Comparison of ENCODE assay signal across 21 mouse cellular contexts in genomic region chr11:55126663-55127062, GRCm38 (mm10). TPM values are rescaled to one million over a fixed set of nuclear protein-coding genes. Genes with fewer than 3 reads are reported as not detected.
"Had no signal": no experiment of that assay in that cellular context is flagged by ENCODE, and none has a peak within 500 bp of the region (broad histone marks: within the 10 kb centered on the region; RNA-seq: fewer than 3 reads in every experiment).

No protein-coding gene starts in this region.

- H3K4me3 ChIP-seq: liver, embryonic 15.5 days; lung, embryonic 15.5 days; midbrain, embryonic 13.5 days; midbrain, embryonic 15.5 days; neural tube, embryonic 12.5 days; stomach, embryonic 15.5 days had no signal

- H3K9me3 ChIP-seq: liver, embryonic 15.5 days; lung, embryonic 15.5 days; midbrain, embryonic 13.5 days; midbrain, embryonic 15.5 days; neural tube, embryonic 12.5 days; stomach, embryonic 15.5 days had no signal

- H3K4me1 ChIP-seq: lung, embryonic 15.5 days; midbrain, embryonic 13.5 days; midbrain, embryonic 15.5 days; neural tube, embryonic 12.5 days; stomach, embryonic 15.5 days had no signal

- ATAC-seq: lung, postnatal 0 days; midbrain, embryonic 13.5 days; midbrain, embryonic 15.5 days had no signal

- DNase-seq: lung, adult 2 months; lung, postnatal 14 days; lung, postnatal 36 days; right cerebral cortex, postnatal 14 days; thymus, adult 2 months; thymus, postnatal 25 days; thymus, postnatal 4 days had no signal

- H3K4me2 ChIP-seq: liver, embryonic 15.5 days; lung, embryonic 15.5 days; midbrain, embryonic 11.5 days; midbrain, embryonic 13.5 days; midbrain, embryonic 15.5 days; neural tube, embryonic 12.5 days; stomach, embryonic 15.5 days had no signal

- H3K36me3 ChIP-seq: liver, embryonic 15.5 days; lung, embryonic 15.5 days; midbrain, embryonic 13.5 days; midbrain, embryonic 15.5 days; neural tube, embryonic 12.5 days; stomach, embryonic 15.5 days had no signal

- H3K27ac ChIP-seq: liver, embryonic 15.5 days; lung, embryonic 15.5 days; macrophage; midbrain, embryonic 13.5 days; midbrain, embryonic 15.5 days; neural tube, embryonic 12.5 days; stomach, embryonic 15.5 days; stomach, postnatal 0 days had no signal

- H3K27me3 ChIP-seq: liver, embryonic 15.5 days; lung, embryonic 15.5 days; midbrain, embryonic 13.5 days; midbrain, embryonic 15.5 days; neural tube, embryonic 12.5 days; stomach, embryonic 15.5 days had no signal

- H3K9ac ChIP-seq: liver, embryonic 15.5 days; lung, embryonic 15.5 days; midbrain, embryonic 13.5 days; midbrain, embryonic 15.5 days; neural tube, embryonic 12.5 days; stomach, embryonic 15.5 days had no signal

RNA-seq across cellular contexts. Expression of gene Slc36a3, which starts 24.8 kb away (rescaled TPM):
- total RNA-seq: midbrain, postnatal 0 days; monocyte, adult 5-6 weeks had no signal
- polyA plus RNA-seq: liver, embryonic 15.5 days; lung, embryonic 15.5 days; lung, postnatal 0 days; midbrain, embryonic 11.5 days; midbrain, embryonic 13.5 days; midbrain, embryonic 15.5 days; midbrain, postnatal 0 days; neural tube, embryonic 12.5 days; neural tube, embryonic 14.5 days had no signal

RNA-seq across cellular contexts. Expression of gene Ccdc69, which starts 48.7 kb away (rescaled TPM):
- polyA plus RNA-seq: midbrain, embryonic 13.5 days; neural tube, embryonic 14.5 days had no signal

RNA-seq across cellular contexts. Expression of gene Slc36a2, which starts 58.2 kb away (rescaled TPM):
- total RNA-seq: monocyte, adult 5-6 weeks; neutrophil, adult 5-6 weeks had no signal
- polyA plus RNA-seq: macrophage; midbrain, embryonic 11.5 days had no signal
